8 mouse cellular contexts compared by ENCODE assay signal in genomic region chr16:10640041-10640440, GRCm38 (mm10).
DNase-seq lines count a peak whose midpoint lies in the region; ATAC-seq and TF ChIP-seq lines count a peak whose summit lies in the region.

No protein-coding gene starts in this region.

- H3K36me3 ChIP-seq in midbrain, embryonic 16.5 days (ENCODE audit: control insufficient read depth, insufficient read depth, low read length): no peaks in the 10 kb centered on the region
- H3K36me3 ChIP-seq in spleen, adult 2 months (ENCODE audit: control insufficient read depth, insufficient read depth, low read length): no peaks in the 10 kb centered on the region

- H3K4me1 ChIP-seq in midbrain, embryonic 16.5 days (ENCODE audit: control insufficient read depth, insufficient read depth, low read length): 0 out of 2 replicates have a peak, but pooled peaks cover 2% of the 10 kb centered on the region
- H3K4me1 ChIP-seq in spleen, adult 2 months (ENCODE audit: control insufficient read depth, insufficient read depth, insufficient read length): no peaks in the 10 kb centered on the region; the same call in 1 of the 2 replicates

- H3K27ac ChIP-seq in midbrain, embryonic 16.5 days (ENCODE audit: low read length): no peak overlapping the region
- no peak overlapping the region; the same call in 1 of the 2 replicates for H3K27ac ChIP-seq in spleen, adult 2 months (ENCODE audit: insufficient read depth, low read length)

- WGBS in midbrain, embryonic 16.5 days: 7% methylated on average over 5 of the region's 5 CpGs
- WGBS in spleen, adult 2 months: 6% methylated on average over 5 of the region's 5 CpGs

- H3K4me2 ChIP-seq in midbrain, embryonic 16.5 days (ENCODE audit: low read length): no peak overlapping the region

- peak; percentile 51 for DNase-seq in cerebellum, adult 11 months
- DNase-seq in cerebellum, adult 11-12 months: no peak
- DNase-seq in cerebellum, adult 9-10 months: peak; percentile 55
- DNase-seq in gastrocnemius, adult 18-20 months (ENCODE audit: low spot score): peak; percentile 74
- DNase-seq in induced T-regulatory cell, adult 2 months (ENCODE audit: low read depth): peak; percentile 92
- peak; percentile 89 for DNase-seq in left cerebral cortex, postnatal 4 days
- DNase-seq in spleen, adult 2 months (ENCODE audit: low read depth in 1 of 2, low spot score in 2 of 2): peak; percentile 40 to 77

- TF ChIP-seq CTCF in spleen, adult 2 months (IDR thresholded peaks at IDR 0.05; ENCODE audit: extremely low read depth, insufficient read depth, insufficient read length, insufficient replicate concordance): peak; percentile 82; the same call in 1 of the 2 replicates

- intact Hi-C loops in left cerebral cortex, postnatal 4 days (cut with DNase I): no loop called here

- no peaks in the 10 kb centered on the region for H3K9me3 ChIP-seq in midbrain, embryonic 16.5 days (replicated peaks; ENCODE audit: control insufficient read depth, low read length, poor library complexity, severe bottlenecking)

- H3K4me3 ChIP-seq in midbrain, embryonic 16.5 days (ENCODE audit: low read depth, low read length): no peak overlapping the region
- no peak overlapping the region for H3K4me3 ChIP-seq in spleen, adult 2 months (ENCODE audit: extremely low read depth, insufficient read depth, insufficient read length)

- peak; percentile 68 for ATAC-seq in midbrain, embryonic 16.5 days

- H3K27me3 ChIP-seq in midbrain, embryonic 16.5 days (ENCODE audit: control insufficient read depth, insufficient read depth, low read depth, low read length): no peaks in the 10 kb centered on the region
- H3K27me3 ChIP-seq in spleen, adult 2 months (ENCODE audit: control insufficient read depth, insufficient read depth, low read length): no peaks in the 10 kb centered on the region

- H3K9ac ChIP-seq in midbrain, embryonic 16.5 days (ENCODE audit: low read depth, low read length): no peak overlapping the region

- no peak for TF ChIP-seq POLR2A in spleen, adult 2 months (IDR thresholded peaks at IDR 0.05; ENCODE audit: low read depth, low read length)
